Mouse (Mus musculus) erythroblast, embryonic 14.5 days (primary cell): ENCODE data around the gene Zfp462. TPM values are rescaled to one million over a fixed set of nuclear protein-coding genes. Genes with fewer than 3 reads are reported as not detected.

Experiments used
- H3K27me3 ChIP-seq: 2 replicates; pipeline ENCODE4 v1.6.1; 2012; ENCODE audit warnings: inconsistent platforms; ENCODE audit not compliant: control insufficient read depth
- H3K36me3 ChIP-seq: 2 replicates; pipeline ENCODE4 v1.6.1; 2012; ENCODE audit warnings: mild to moderate bottlenecking, inconsistent platforms; ENCODE audit not compliant: control insufficient read depth
- H3K4me1 ChIP-seq: 2 replicates; pipeline ENCODE4 v1.6.1; 2012; ENCODE audit warnings: inconsistent platforms; ENCODE audit not compliant: control insufficient read depth
- H3K4me3 ChIP-seq: replicated peaks from 2 replicates; pipeline ENCODE3; 2012; ENCODE audit warnings: moderate library complexity, mild to moderate bottlenecking, inconsistent platforms
- H3K9me3 ChIP-seq: 2 replicates; pipeline ENCODE4 v1.6.1; 2012; ENCODE audit warnings: low read length, inconsistent platforms, mixed read lengths; ENCODE audit not compliant: control insufficient read depth
- GATA1 ChIP-seq: IDR thresholded peaks from 2 replicates; pipeline ENCODE4 v1.6.1; 2012; ENCODE audit warnings: low read length, inconsistent platforms, mixed read lengths
- TAL1 ChIP-seq: IDR thresholded peaks from 3 replicates; pipeline ENCODE4 v1.6.1; 2012; ENCODE audit warnings: low read length, inconsistent platforms, mixed read lengths
- polyA plus RNA-seq: library from polyadenylated mRNA; stranded (reverse); fragments of >175 nt; gene quantifications from 2 replicates; pipeline ENCODE4 v1.2.3, GENCODE M21; 2012

The Zfp462 gene
- polyA plus RNA-seq, 1 experiment: not detected

- Histone ChIP-seq H3K4me3 (no peak overlapping the region), H3K27me3 (no peaks in the 10 kb centered on the region), H3K4me1 (no peaks in the 10 kb centered on the region), H3K36me3 (no peaks in the 10 kb centered on the region), H3K9me3 (no peaks in the 10 kb centered on the region)
- TF ChIP-seq GATA1 (no peak), TAL1 (no peak)
Measured at GRCm38 (mm10) chr4:55127228-55127901, 182.5 kb downstream of the Zfp462 start.

- no peaks in the 10 kb centered on the region for H3K9me3 ChIP-seq
- no peaks in the 10 kb centered on the region for H3K36me3 ChIP-seq
- H3K27me3 ChIP-seq: no peaks in the 10 kb centered on the region
- no peak for TF ChIP-seq TAL1
- TF ChIP-seq GATA1: no peak
- no peaks in the 10 kb centered on the region for H3K4me1 ChIP-seq
- H3K4me3 ChIP-seq: no peak overlapping the region
Measured at GRCm38 (mm10) chr4:55128088-55128835, 183.4 kb downstream of the Zfp462 start.
